In the genomic region with DNA sequence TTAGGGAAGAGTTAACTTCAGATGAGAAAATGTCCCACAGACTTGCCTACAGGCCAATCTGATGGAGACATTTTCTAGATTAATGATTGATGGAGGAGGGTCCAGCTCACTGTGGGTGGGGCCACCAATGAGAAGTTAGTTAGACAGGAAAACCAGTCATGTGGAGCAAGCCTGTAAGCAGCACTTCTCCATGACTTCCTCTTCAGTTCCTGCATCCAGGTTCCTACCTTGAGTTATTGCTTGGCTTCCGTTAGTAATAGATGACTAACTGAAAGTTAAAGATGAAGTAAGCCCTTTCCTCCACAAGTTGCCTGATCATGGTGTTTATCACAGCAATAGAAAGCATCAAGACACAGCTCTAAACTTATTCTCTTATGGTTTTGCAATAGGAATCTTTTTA, we compare ENCODE assay signal across 15 mouse cellular contexts.
"Had no signal": no experiment of that assay in that cellular context is flagged by ENCODE, and none has a peak within 500 bp of the region (broad histone marks: within the 10 kb centered on the region; RNA-seq: fewer than 3 reads in every experiment).

No protein-coding gene starts in this region.

- H3K27ac ChIP-seq: neural tube, embryonic 15.5 days; stomach, embryonic 15.5 days; stomach, postnatal 0 days had no signal

- H3K36me3 ChIP-seq: neural tube, embryonic 15.5 days; stomach, embryonic 15.5 days had no signal

- H3K4me2 ChIP-seq: neural tube, embryonic 15.5 days; stomach, embryonic 15.5 days had no signal

- H3K9me3 ChIP-seq: neural tube, embryonic 15.5 days; stomach, embryonic 15.5 days had no signal

- H3K9ac ChIP-seq: neural tube, embryonic 15.5 days; stomach, embryonic 15.5 days had no signal

- DNase-seq: retina, postnatal 1 day; right cerebral cortex, adult 18-20 months; right cerebral cortex, postnatal 14 days; right cerebral cortex, postnatal 25 days; right cerebral cortex, postnatal 4 days; spleen, adult 18-20 months; thymus, adult 18-20 months; thymus, adult 2 months; thymus, postnatal 14 days; thymus, postnatal 25 days; thymus, postnatal 36 days; thymus, postnatal 4 days had no signal

- H3K4me1 ChIP-seq: neural tube, embryonic 15.5 days; stomach, embryonic 15.5 days had no signal

- H3K4me3 ChIP-seq: neural tube, embryonic 15.5 days; stomach, embryonic 15.5 days had no signal

- H3K27me3 ChIP-seq: neural tube, embryonic 15.5 days; stomach, embryonic 15.5 days had no signal
